In genomic region chr17:84865158-84865557, GRCm38 (mm10) we compare ENCODE assay signal across 10 mouse cellular contexts.
A peak's percentile ranks its signal among the peaks of the same experiment; 100 is the strongest.
DNase-seq lines count a peak whose midpoint lies in the region; ATAC-seq and TF ChIP-seq lines count a peak whose summit lies in the region.
"Had no signal": no experiment of that assay in that cellular context is flagged by ENCODE, and none has a peak within 500 bp of the region (broad histone marks: within the 10 kb centered on the region; RNA-seq: fewer than 3 reads in every experiment).

No protein-coding gene starts in this region.

- peaks cover 2% of the 10 kb centered on the region; the same call in 1 of the 2 replicates for H3K4me1 ChIP-seq in heart, adult 2 months (ENCODE audit: control insufficient read depth, insufficient read depth, low read length)
- H3K4me1 ChIP-seq in heart, embryonic 11.5 days (ENCODE audit: control insufficient read depth, insufficient read depth, low read length), result no peaks in the 10 kb centered on the region
- H3K4me1 ChIP-seq in kidney, embryonic 14.5 days (ENCODE audit: control insufficient read depth, insufficient read depth, low read length), result no peaks in the 10 kb centered on the region

- H3K4me3 ChIP-seq in heart, adult 2 months, result no peak overlapping the region
- no peak overlapping the region for H3K4me3 ChIP-seq in heart, embryonic 11.5 days (ENCODE audit: low read depth, low read length)
- no peak overlapping the region for H3K4me3 ChIP-seq in kidney, embryonic 14.5 days (ENCODE audit: low read length)

- H3K9ac ChIP-seq in heart, adult 2 months (ENCODE audit: low read depth, low read length), result no peak overlapping the region
- no peak overlapping the region for H3K9ac ChIP-seq in heart, embryonic 11.5 days (ENCODE audit: low read depth, low read length)
- no peak overlapping the region for H3K9ac ChIP-seq in kidney, embryonic 14.5 days (ENCODE audit: low read depth, low read length)

- H3K36me3 ChIP-seq in heart, adult 2 months (ENCODE audit: control insufficient read depth, insufficient read depth, low read length), result no peaks in the 10 kb centered on the region
- H3K36me3 ChIP-seq in heart, embryonic 11.5 days (ENCODE audit: control insufficient read depth, insufficient read depth, low read length), result no peaks in the 10 kb centered on the region
- H3K36me3 ChIP-seq in kidney, embryonic 14.5 days (ENCODE audit: control insufficient read depth, insufficient read depth, low read length), result no peaks in the 10 kb centered on the region

- H3K27ac ChIP-seq in heart, adult 2 months, result peak overlapping the region; percentile 90
- H3K27ac ChIP-seq in heart, embryonic 11.5 days (ENCODE audit: low read depth, low read length), result no peak overlapping the region
- no peak overlapping the region for H3K27ac ChIP-seq in kidney, embryonic 14.5 days (ENCODE audit: low read depth, low read length)

- TF ChIP-seq CTCF in heart, adult 2 months (IDR thresholded peaks at IDR 0.05), result no peak

- WGBS in heart, adult 2 months, result 24% methylated on average over 2 of the region's 2 CpGs
- WGBS in heart, embryonic 11.5 days (ENCODE audit: insufficient replicate concordance), result 50% methylated on average over 2 of the region's 2 CpGs
- WGBS in kidney, embryonic 14.5 days, result 65% methylated on average over 2 of the region's 2 CpGs

- no peaks in the 10 kb centered on the region for H3K9me3 ChIP-seq in heart, embryonic 11.5 days (replicated peaks; ENCODE audit: control insufficient read depth, low read length)
- H3K9me3 ChIP-seq in kidney, embryonic 14.5 days (ENCODE audit: control insufficient read depth, low read length), result no peaks in the 10 kb centered on the region

- TF ChIP-seq POLR2A in heart, adult 2 months (IDR thresholded peaks at IDR 0.05; ENCODE audit: insufficient read depth, low read depth, low read length), result 0 out of 2 replicates have a peak, but pooled peaks have one; percentile 30

- peak in 1 of 2 experiments; percentile 75 for DNase-seq in heart, adult 2 months
- peak; percentile 53 for DNase-seq in adrenal gland, postnatal 25 days
- peak; percentile 58 to 63 for DNase-seq in cerebellum, postnatal 14 days
- peak; percentile 19 to 25 for DNase-seq in heart, postnatal 36 days
- DNase-seq in thymus, postnatal 36 days, result no peak
- DNase-seq in yolk sac, embryonic 10.5 days (ENCODE audit: low spot score), result no peak
- DNase-seq: thymus, postnatal 14 days had no signal

- no peaks in the 10 kb centered on the region for H3K27me3 ChIP-seq in heart, adult 2 months (ENCODE audit: control insufficient read depth, insufficient read depth, low read length)
- H3K27me3 ChIP-seq in heart, embryonic 11.5 days (ENCODE audit: control insufficient read depth, insufficient read depth, low read length), result no peaks in the 10 kb centered on the region
- no peaks in the 10 kb centered on the region for H3K27me3 ChIP-seq in kidney, embryonic 14.5 days (ENCODE audit: control insufficient read depth, insufficient read depth, low read length)
- H3K27me3 ChIP-seq: CH12.LX had no signal

- H3K79me2 ChIP-seq in heart, adult 2 months (replicated peaks; ENCODE audit: control insufficient read depth, insufficient read depth, low read length), result no peaks in the 10 kb centered on the region

- H3K4me2 ChIP-seq in heart, embryonic 11.5 days, result no peak overlapping the region; the same call in 1 of the 2 replicates
- H3K4me2 ChIP-seq in kidney, embryonic 14.5 days (replicated peaks; ENCODE audit: low read depth, low read length), result no peak overlapping the region

- intact Hi-C loops in heart, adult 2 months (cut with DNase I), result no loop called here
- intact Hi-C loops in heart, postnatal 36 days (cut with DNase I), result no loop called here

- no peak for ATAC-seq in heart, embryonic 11.5 days (replicated peaks; ENCODE audit: insufficient number of reproducible peaks, low FRiP score, low TSS enrichment)
- ATAC-seq in kidney, embryonic 14.5 days (ENCODE audit: low FRiP score, low TSS enrichment), result no peak

- peak; percentile 93 for TF ChIP-seq EP300 in heart, adult 2 months (IDR thresholded peaks at IDR 0.05; ENCODE audit: insufficient read depth, low read depth, low read length)

Comparison
In these comparisons a context has a peak if more than half of its experiments do, and no peak if none do; other contexts are left out.
1. DNase-seq: peak in adrenal gland, postnatal 25 days (single experiment), cerebellum, postnatal 14 days (2 of 2) and heart, postnatal 36 days (2 of 2); none in thymus, postnatal 36 days (0 of 2) and yolk sac, embryonic 10.5 days (single experiment).